Mouse (Mus musculus) embryonic facial prominence, embryonic 13.5 days (tissue): ENCODE data around the gene Esyt2. TPM values are rescaled to one million over a fixed set of nuclear protein-coding genes. Genes with fewer than 3 reads are reported as not detected.
A peak's percentile ranks its signal among the peaks of the same experiment; 100 is the strongest.

Experiments
- ATAC-seq: fragments of 200-750 bp; cut with Nextera tagmentation; 2 replicates; pipeline ENCODE4 v1.8.0; 2017; ENCODE audit warnings: low read depth; ENCODE audit not compliant: insufficient number of reproducible peaks, insufficient read depth, low FRiP score, low TSS enrichment
- H3K27ac ChIP-seq: fragments of 300-500 bp; sonication (generic); 2 replicates; pipeline ENCODE4 v1.5.1; 2015; ENCODE audit warnings: moderate library complexity, mild to moderate bottlenecking, inconsistent platforms
- H3K27me3 ChIP-seq: fragments of 300-500 bp; sonication (generic); 2 replicates; pipeline ENCODE4 v1.6.1; 2015; ENCODE audit warnings: mild to moderate bottlenecking, inconsistent platforms
- H3K36me3 ChIP-seq: fragments of 300-500 bp; sonication (generic); 2 replicates; pipeline ENCODE4 v1.6.1; 2015; ENCODE audit warnings: mild to moderate bottlenecking, inconsistent platforms
- H3K4me1 ChIP-seq: fragments of 300-500 bp; sonication (generic); 2 replicates; pipeline ENCODE4 v1.6.1; 2015; ENCODE audit warnings: inconsistent platforms
- H3K4me2 ChIP-seq: fragments of 300-500 bp; sonication (generic); 2 replicates; pipeline ENCODE4 v1.6.1; 2015; ENCODE audit warnings: moderate library complexity, mild to moderate bottlenecking, inconsistent platforms
- H3K4me3 ChIP-seq: fragments of 300-500 bp; sonication (generic); 2 replicates; pipeline ENCODE4 v1.5.1; 2015; ENCODE audit warnings: mild to moderate bottlenecking, inconsistent platforms
- H3K9ac ChIP-seq: fragments of 300-500 bp; sonication (generic); 2 replicates; pipeline ENCODE4 v1.6.1; 2015; ENCODE audit warnings: mild to moderate bottlenecking, inconsistent platforms
- H3K9me3 ChIP-seq: fragments of 300-500 bp; sonication (generic); 2 replicates; pipeline ENCODE4 v1.6.1; 2016; ENCODE audit warnings: inconsistent platforms
- WGBS: fragments of 180-500 bp; shearing (Covaris S2); methylation state at CpG from one replicate; pipeline ENCODE4 v1.1.7; 2015; ENCODE audit warnings: mixed read lengths; 5-methylcytosine and 5-hydroxymethylcytosine counted together
- polyA plus RNA-seq: library from polyadenylated mRNA; unstranded; fragments of >200 nt; fragmentation: Nextera tagmentation; extraction: Ambion mirVana; gene quantifications from 2 replicates; pipeline ENCODE4 v1.2.1, GENCODE M21; 2015

Gene Esyt2
- polyA plus RNA-seq, result 17.1 and 20.7 TPM in 2 replicates

GRCm38 (mm10) chr12:116280653-116281364, at the start of gene Esyt2:
TSS of gene Esyt2 (plus strand) at chr12:116281196.
- peak within 1 kb of the TSS; percentile 94 for H3K4me3 ChIP-seq
- H3K36me3 ChIP-seq, result no peaks in the 10 kb centered on the region
- H3K27ac ChIP-seq, result peak within 1 kb of the TSS; percentile 97
- no peaks in the 10 kb centered on the region for H3K9me3 ChIP-seq
- WGBS, result under 1% methylated on average over 68 of the region's 68 CpGs
- H3K4me2 ChIP-seq, result peak within 1 kb of the TSS; percentile 99
- H3K9ac ChIP-seq, result peak within 1 kb of the TSS; percentile 96
- peaks cover 10% of the 10 kb centered on the region for H3K4me1 ChIP-seq
- no peaks in the 10 kb centered on the region for H3K27me3 ChIP-seq
- ATAC-seq, result peak; percentile 98

- Histone ChIP-seq H3K9me3 (no peaks in the 10 kb centered on the region), H3K36me3 (peaks cover 24% of the 10 kb centered on the region), H3K9ac (no peak overlapping the region), H3K4me3 (no peak overlapping the region), H3K27me3 (no peaks in the 10 kb centered on the region), H3K4me2 (no peak overlapping the region), H3K27ac (no peak overlapping the region), H3K4me1 (no peaks in the 10 kb centered on the region)
- 66% methylated on average over 12 of the region's 12 CpGs for WGBS
- no peak for ATAC-seq
These were observed 49.4 kb upstream of the Esyt2 start for GRCm38 (mm10) chr12:116231612-116232011.

- Histone ChIP-seq H3K9me3 (no peaks in the 10 kb centered on the region), H3K9ac (no peak overlapping the region), H3K27me3 (no peaks in the 10 kb centered on the region), H3K27ac (no peak overlapping the region), H3K36me3 (peaks cover 21% of the 10 kb centered on the region), H3K4me2 (no peak overlapping the region), H3K4me1 (no peaks in the 10 kb centered on the region), H3K4me3 (no peak overlapping the region)
- WGBS, result 78% methylated on average over 1 of the region's 1 CpGs
- ATAC-seq, result no peak
These were observed 48.9 kb upstream of the Esyt2 start for GRCm38 (mm10) chr12:116232061-116232460.

- Histone ChIP-seq H3K4me1 (no peaks in the 10 kb centered on the region), H3K4me2 (no peak overlapping the region), H3K36me3 (peaks cover 9% of the 10 kb centered on the region), H3K9me3 (no peaks in the 10 kb centered on the region), H3K27me3 (no peaks in the 10 kb centered on the region), H3K9ac (no peak overlapping the region), H3K27ac (no peak overlapping the region), H3K4me3 (no peak overlapping the region)
- ATAC-seq, result no peak
- 78% methylated on average over 4 of the region's 4 CpGs for WGBS
These were observed 45.6 kb upstream of the Esyt2 start for GRCm38 (mm10) chr12:116235356-116235755.

- WGBS, result 85% methylated on average over 3 of the region's 3 CpGs
- H3K4me1 ChIP-seq, result no peaks in the 10 kb centered on the region
- H3K4me2 ChIP-seq, result no peak overlapping the region
- H3K9me3 ChIP-seq, result no peaks in the 10 kb centered on the region
- peaks cover 17% of the 10 kb centered on the region for H3K36me3 ChIP-seq
- H3K9ac ChIP-seq, result no peak overlapping the region
- no peaks in the 10 kb centered on the region for H3K27me3 ChIP-seq
- no peak for ATAC-seq
- no peak overlapping the region for H3K27ac ChIP-seq
- H3K4me3 ChIP-seq, result no peak overlapping the region
These were observed 44.3 kb upstream of the Esyt2 start for GRCm38 (mm10) chr12:116236658-116237057.

GRCm38 (mm10) chr12:116238370-116238769, 42.6 kb upstream of the Esyt2 start:
- H3K4me3 ChIP-seq, result no peak overlapping the region
- ATAC-seq, result no peak
- no peaks in the 10 kb centered on the region for H3K27me3 ChIP-seq
- no peaks in the 10 kb centered on the region for H3K4me1 ChIP-seq
- peaks cover 26% of the 10 kb centered on the region for H3K36me3 ChIP-seq
- no peaks in the 10 kb centered on the region for H3K9me3 ChIP-seq
- H3K9ac ChIP-seq, result no peak overlapping the region
- H3K27ac ChIP-seq, result no peak overlapping the region
- no peak overlapping the region for H3K4me2 ChIP-seq

GRCm38 (mm10) chr12:116238803-116239202, 42.2 kb upstream of the Esyt2 start:
- no peak overlapping the region for H3K9ac ChIP-seq
- 87% methylated on average over 3 of the region's 3 CpGs for WGBS
- no peak overlapping the region for H3K27ac ChIP-seq
- H3K9me3 ChIP-seq, result no peaks in the 10 kb centered on the region
- H3K4me3 ChIP-seq, result no peak overlapping the region
- no peaks in the 10 kb centered on the region for H3K4me1 ChIP-seq
- H3K27me3 ChIP-seq, result no peaks in the 10 kb centered on the region
- no peak overlapping the region for H3K4me2 ChIP-seq
- no peak for ATAC-seq
- peaks cover 27% of the 10 kb centered on the region for H3K36me3 ChIP-seq

GRCm38 (mm10) chr12:116244601-116245000, 36.4 kb upstream of the Esyt2 start:
- H3K27me3 ChIP-seq, result no peaks in the 10 kb centered on the region
- 78% methylated on average over 1 of the region's 1 CpGs for WGBS
- H3K4me3 ChIP-seq, result no peak overlapping the region
- H3K27ac ChIP-seq, result no peak overlapping the region
- no peaks in the 10 kb centered on the region for H3K4me1 ChIP-seq
- no peak overlapping the region for H3K4me2 ChIP-seq
- no peak overlapping the region for H3K9ac ChIP-seq
- no peaks in the 10 kb centered on the region for H3K9me3 ChIP-seq
- peaks cover 55% of the 10 kb centered on the region for H3K36me3 ChIP-seq
- ATAC-seq, result no peak

GRCm38 (mm10) chr12:116254652-116255051, 26.3 kb upstream of the Esyt2 start:
- H3K9ac ChIP-seq, result no peak overlapping the region
- no peaks in the 10 kb centered on the region for H3K9me3 ChIP-seq
- H3K4me1 ChIP-seq, result no peaks in the 10 kb centered on the region
- 64% methylated on average over 8 of the region's 8 CpGs for WGBS
- no peak for ATAC-seq
- H3K4me3 ChIP-seq, result no peak overlapping the region
- H3K27ac ChIP-seq, result no peak overlapping the region
- H3K27me3 ChIP-seq, result no peaks in the 10 kb centered on the region
- no peak overlapping the region for H3K4me2 ChIP-seq
- peaks cover 23% of the 10 kb centered on the region for H3K36me3 ChIP-seq

GRCm38 (mm10) chr12:116255636-116256035, 25.4 kb upstream of the Esyt2 start:
- Histone ChIP-seq H3K27me3 (no peaks in the 10 kb centered on the region), H3K36me3 (peaks cover 23% of the 10 kb centered on the region), H3K4me2 (no peak overlapping the region), H3K9ac (no peak overlapping the region), H3K4me1 (no peaks in the 10 kb centered on the region), H3K4me3 (no peak overlapping the region), H3K9me3 (no peaks in the 10 kb centered on the region), H3K27ac (no peak overlapping the region)
- no peak for ATAC-seq
- WGBS, result 85% methylated on average over 11 of the region's 11 CpGs

- Histone ChIP-seq H3K4me3 (no peak overlapping the region), H3K27ac (no peak overlapping the region), H3K36me3 (peaks cover 15% of the 10 kb centered on the region), H3K27me3 (no peaks in the 10 kb centered on the region), H3K4me1 (no peaks in the 10 kb centered on the region), H3K9ac (no peak overlapping the region), H3K4me2 (no peak overlapping the region), H3K9me3 (no peaks in the 10 kb centered on the region)
- no peak for ATAC-seq
- 84% methylated on average over 2 of the region's 2 CpGs for WGBS
These were observed 22.7 kb upstream of the Esyt2 start for GRCm38 (mm10) chr12:116258321-116258720.

GRCm38 (mm10) chr12:116262555-116263341, 18.2 kb upstream of the Esyt2 start, which contains the start of gene Wdr60:
TSS of gene Wdr60 (minus strand) at chr12:116263022.
- WGBS, result 3% methylated on average over 47 of the region's 47 CpGs
- no peaks in the 10 kb centered on the region for H3K4me1 ChIP-seq
- peak within 1 kb of the TSS; percentile 67 for H3K4me2 ChIP-seq
- peak; percentile 94 for ATAC-seq
- H3K4me3 ChIP-seq, result peak within 1 kb of the TSS; percentile 72
- H3K27ac ChIP-seq, result peak within 1 kb of the TSS; percentile 85
- no peaks in the 10 kb centered on the region for H3K36me3 ChIP-seq
- peak within 1 kb of the TSS; percentile 86 for H3K9ac ChIP-seq
- H3K9me3 ChIP-seq, result no peaks in the 10 kb centered on the region
- no peaks in the 10 kb centered on the region for H3K27me3 ChIP-seq
